Mouse (Mus musculus) 3134 (cell line): Measurements from ENCODE around the gene Gm12216.
A peak's percentile ranks its signal among the peaks of the same experiment; 100 is the strongest.
"Not testable (repeated sequence)": the region's sequence is repeated elsewhere in the genome, so short reads cannot be mapped to it uniquely, and the experiment has no call there.

ENCODE experiments used
- DNase-seq: peaks from one replicate; pipeline ENCODE4 v3.0.0-alpha.2; 2011; ENCODE audit warnings: low spot score; ENCODE audit not compliant: insufficient read length; ENCODE audit errors: extremely low read depth

Gm12216 gene

GRCm38 (mm10) chr11:53773087-53773486, 86.0 kb downstream of the Gm12216 start, which contains the start of gene Gm17334:
TSS of gene Gm17334 (minus strand) at chr11:53773187.
- DNase-seq = no peak

DNA sequence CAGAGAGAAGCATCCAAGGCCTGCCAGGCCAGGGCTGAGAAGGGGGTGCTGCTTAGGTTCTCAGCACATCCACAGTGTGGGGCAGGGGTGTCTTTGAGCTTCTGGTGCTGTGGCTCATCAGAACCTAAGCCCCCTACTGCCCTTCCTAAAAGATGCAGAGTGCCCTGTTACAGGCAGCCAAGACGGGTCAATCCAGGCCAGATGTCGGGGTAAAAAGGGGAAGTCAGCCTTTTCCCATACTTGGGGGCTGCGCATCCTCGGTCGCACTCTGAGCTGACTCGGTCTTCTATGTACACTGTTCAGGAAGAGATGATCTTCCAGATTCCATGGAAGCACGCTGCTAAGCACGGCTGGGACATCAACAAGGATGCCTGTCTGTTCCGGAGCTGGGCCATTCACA, 86.5 kb downstream of the Gm12216 start:
- no peak for DNase-seq

DNA sequence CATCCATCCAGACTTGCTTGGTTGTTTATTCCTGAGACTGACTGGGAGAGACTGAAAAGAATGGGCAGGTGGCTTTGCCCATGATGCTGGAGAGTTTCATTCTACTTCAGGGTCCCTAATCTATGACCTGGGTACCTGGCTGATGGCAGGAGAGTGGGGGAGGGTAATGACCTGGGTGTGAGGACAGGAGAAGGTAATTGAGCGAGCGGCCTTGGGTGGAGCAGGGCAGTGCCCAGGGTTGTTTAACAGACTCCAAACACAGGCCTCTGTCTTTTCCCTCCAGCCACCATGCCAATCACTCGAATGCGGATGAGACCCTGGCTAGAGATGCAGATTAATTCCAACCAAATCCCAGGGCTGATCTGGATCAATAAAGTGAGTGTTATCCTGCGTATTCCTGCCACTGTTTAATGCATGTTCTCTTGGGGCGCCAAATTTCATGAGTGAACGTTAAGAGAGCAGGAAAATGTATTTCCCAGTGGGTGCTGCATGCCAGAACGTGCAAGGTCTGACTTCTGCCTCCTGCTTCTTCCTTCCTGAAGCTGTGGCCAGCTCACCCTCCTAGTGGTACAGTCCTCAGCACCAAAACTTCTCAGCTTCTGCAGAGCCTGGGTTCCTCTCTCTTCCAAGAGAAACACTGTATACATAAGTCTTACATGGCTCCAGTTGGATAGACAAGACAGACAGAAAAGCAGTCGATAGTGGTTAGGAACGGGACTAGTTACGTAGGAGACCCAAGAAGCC, 87.9 kb downstream of the Gm12216 start:
- no peak for DNase-seq

- DNase-seq = peak; percentile 87
Measured at GRCm38 (mm10) chr11:53770125-53770791, 88.8 kb downstream of the Gm12216 start.

- DNase-seq = peak; percentile 98
Measured at GRCm38 (mm10) chr11:53769760-53770124, 89.3 kb downstream of the Gm12216 start, which contains the start of gene Irf1. TSS of gene Irf1 (plus strand) at chr11:53770014.

- DNase-seq = no peak
Measured at GRCm38 (mm10) chr11:53769185-53769576, 89.9 kb downstream of the Gm12216 start.

- DNase-seq = no peak
Measured at GRCm38 (mm10) chr11:53768422-53769184, 90.5 kb downstream of the Gm12216 start.

DNA sequence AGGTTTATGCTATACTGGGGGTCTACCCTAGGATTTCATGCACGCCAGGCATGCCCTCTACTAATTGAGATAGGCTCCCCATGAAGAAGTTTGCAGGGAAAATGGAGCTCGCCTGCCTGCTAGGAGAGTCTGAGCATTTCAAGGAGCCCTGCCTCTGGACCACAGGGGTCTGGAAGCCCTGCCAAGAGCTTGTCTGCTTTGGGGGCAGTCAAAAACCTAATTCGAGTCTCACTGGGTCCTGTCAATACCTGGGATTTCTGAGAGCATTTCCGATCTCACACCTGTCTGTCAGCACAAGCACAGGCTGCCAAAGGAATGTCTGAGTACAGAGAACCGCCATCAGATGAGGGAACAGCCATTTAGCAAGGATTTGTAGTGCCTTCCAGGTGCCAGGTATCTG, 94.5 kb downstream of the Gm12216 start:
- DNase-seq = no peak

- peak; percentile 94 for DNase-seq
Measured at GRCm38 (mm10) chr11:53763496-53764140, 95.4 kb downstream of the Gm12216 start.

DNA sequence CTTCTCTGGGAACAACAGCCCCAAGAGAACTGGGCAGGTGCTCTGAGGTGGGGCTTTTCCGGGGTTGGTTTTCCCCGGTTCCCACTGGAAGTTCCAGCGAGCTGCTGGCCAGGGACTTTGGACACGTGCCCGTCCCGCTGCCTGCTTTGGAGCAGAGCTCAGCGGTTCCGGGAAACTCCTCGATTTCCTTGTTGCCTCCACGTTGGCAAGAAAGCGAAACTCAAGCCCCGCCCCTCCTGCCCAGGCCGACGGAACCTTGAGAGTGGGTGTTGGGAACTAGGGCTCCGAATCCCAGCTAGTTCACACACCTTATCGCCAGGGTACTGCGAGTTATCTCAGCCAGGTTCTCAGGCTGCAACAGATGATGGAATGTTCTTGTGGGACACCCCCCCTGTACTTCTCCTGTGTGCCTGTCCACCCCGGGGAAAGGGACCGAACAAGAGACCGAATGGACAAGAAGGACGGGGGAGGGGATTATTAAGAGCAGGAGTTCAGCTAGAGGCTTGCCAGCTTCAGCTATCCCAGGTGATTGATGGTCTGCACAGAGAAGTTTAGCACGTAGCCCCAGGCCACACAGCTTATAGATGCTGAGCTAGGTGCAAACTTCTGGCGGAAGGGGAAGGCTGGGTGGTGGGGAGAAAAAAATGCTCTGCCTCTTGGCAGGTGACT, 96.1 kb downstream of the Gm12216 start:
- DNase-seq = peak; percentile 88

- DNase-seq = no peak
Measured at GRCm38 (mm10) chr11:53762426-53762825, 96.6 kb downstream of the Gm12216 start.

- DNase-seq = peak; percentile 85
Measured at GRCm38 (mm10) chr11:53761822-53762221, 97.2 kb downstream of the Gm12216 start.

DNA sequence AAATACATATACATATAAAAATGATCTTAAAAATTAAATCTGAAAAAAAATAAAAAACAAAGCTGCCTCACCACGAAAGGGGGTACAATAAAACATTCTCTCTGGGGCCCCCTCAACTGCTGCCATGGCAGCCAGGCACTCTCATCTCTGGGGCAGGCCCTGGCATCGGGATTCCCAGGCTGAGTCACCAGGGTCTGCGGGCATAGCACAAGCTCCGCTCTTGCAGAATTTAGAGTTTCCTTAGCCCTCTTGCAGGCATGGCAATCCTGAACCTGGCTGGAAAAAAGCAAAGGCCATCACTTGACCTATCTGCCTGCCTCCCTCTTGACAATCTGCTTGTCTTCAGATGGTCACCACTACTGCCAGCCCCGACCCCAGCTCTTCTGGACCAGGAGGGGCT, 97.8 kb downstream of the Gm12216 start:
- peak; percentile 74 for DNase-seq

GRCm38 (mm10) chr11:53759545-53760406, 99.3 kb downstream of the Gm12216 start:
- DNase-seq = no peak

DNA sequence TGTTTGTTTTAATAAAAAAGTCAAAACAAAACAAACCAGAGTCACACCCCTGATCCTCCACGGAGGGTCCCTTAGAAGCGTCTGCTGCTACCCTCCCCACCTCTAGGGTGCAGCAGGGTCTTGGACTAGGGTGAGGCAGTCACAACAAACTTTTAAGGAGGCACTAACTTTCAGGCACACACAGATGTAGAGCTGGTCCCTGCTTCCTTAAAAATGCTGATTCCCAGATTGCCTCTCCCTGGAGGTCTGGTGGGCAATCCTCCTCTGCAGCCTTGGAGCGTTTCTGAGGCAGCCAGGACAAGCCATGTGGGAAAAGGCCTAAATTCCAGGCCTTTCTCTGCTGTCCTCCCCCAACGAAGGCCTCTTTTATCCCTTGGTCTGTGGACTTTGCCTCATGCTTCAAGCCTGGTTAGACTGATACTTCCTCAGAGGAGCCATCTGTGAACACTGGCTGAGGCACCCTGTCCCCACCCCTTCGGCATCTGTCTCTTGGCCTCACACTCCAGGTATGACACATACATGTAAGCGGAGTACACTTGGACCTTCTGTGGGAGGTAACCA, 100.2 kb downstream of the Gm12216 start:
- DNase-seq = no peak

GRCm38 (mm10) chr11:53758033-53758432, 101.0 kb downstream of the Gm12216 start:
- not testable (repeated sequence) for DNase-seq

DNA sequence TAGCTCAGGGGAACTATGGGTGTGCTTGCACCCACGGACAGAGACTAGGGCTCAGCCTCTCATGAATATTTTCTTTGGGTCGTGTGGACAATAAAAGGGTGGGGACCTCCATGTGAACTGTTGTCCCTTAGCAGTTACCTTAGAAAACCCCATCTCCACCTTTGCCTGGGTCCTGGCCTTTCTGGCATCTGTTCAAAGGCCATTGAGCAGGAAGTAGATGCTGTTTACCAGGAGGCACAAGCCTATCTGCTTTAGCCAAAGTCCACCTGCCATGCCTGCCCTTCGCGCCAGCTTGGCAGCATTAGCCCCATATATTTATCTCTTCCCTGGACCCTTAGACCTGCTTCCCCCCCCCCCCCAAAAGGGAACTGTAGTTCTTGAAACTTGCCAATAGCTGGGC, 101.4 kb downstream of the Gm12216 start:
- no peak for DNase-seq

DNA sequence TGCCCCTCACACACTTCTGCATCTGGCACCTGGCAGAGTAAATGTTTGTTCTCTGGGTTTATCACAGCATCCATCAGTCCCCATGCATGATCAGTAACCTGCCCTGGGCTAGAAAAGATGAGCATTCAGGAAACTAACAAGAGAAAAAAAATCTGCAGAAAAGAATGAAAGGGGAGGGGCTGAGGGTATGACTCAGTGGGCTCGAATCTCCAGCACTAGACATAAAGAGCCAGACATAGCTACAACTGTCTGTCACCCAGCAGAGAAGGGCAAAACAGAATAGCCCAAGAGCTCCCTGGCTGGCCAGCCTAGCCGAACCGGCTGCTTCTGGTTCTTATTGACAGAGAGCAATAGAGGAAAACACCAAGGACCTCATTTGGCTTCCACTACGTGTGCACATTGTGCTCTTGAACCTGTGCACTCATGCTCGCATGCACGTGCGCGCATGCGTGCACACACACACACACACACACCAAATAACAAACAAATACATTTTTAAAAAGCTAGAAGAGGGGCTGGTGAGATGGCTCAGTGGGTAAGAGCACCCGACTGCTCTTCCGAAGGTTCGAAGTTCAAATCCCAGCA, 104.0 kb downstream of the Gm12216 start:
- DNase-seq = no peak
